Mouse (Mus musculus): ENCODE results near the gene Kcnj8.
"Not testable (repeated sequence)": the region's sequence is repeated elsewhere in the genome, so short reads cannot be mapped to it uniquely, and the experiment has no call there.

Gene Kcnj8

DNA sequence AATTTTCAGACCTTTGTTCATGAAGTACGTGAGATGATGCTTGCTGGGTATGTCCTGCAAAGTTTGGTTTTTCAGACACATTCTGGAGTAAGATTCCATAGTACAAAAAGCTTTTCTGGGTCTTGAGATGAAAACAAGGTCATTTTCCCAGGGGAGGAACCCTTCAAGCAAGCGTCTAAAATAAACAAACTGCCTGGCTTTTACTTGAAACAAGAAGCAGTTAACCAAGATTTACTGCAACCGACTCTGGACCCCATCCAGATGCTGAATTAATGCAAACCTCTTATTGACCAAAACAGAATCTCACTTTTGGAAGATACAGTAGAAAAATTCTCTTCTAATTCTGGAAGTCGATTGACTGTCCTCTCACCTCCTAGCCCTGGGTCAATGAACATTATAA is 20.5 kb downstream of the Kcnj8 start:
- DNase-seq (ENCODE audit: low spot score in 2 of 2) = no peak

DNA sequence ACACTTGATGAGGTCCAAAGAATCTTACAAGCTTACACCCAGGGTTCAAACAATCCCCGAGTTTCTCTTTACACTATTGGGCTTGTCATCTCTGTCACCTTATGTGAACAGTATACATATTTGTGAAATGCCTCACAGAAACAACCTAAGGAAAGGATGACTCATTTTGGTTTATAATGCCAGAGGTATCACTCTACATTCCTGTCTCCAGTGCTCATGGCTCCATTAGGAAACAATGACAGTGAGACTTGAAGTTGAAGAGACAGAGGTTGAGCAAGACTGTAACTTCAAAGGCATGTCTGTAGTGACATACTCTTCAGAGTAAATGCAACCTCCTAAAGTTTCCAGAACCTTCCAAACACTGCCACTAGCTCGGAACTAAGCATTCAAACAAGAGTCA is 23.0 kb downstream of the Kcnj8 start:
- no peak for DNase-seq (ENCODE audit: low spot score in 2 of 2)

DNA sequence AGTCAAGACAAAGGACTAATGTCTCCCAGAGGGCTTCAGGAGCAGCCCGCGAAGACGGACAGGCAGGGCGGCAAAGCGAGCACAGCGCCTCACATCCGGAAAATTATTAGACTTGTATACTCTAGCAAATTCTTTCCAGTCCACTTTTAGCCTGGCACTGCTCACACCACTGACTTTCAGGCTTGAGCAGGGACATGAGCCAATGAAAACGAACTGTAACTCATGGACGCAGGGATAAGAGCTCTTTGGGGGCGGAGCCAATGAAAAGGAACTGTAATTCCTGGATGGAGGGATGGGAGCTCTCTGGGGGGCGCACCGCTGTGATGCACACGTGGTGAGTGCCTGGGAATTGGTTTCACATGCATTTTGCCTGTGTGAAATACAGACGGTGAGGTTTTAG is 26.3 kb downstream of the Kcnj8 start:
- peak; percentile 37 to 56 for DNase-seq (ENCODE audit: low spot score in 2 of 2)

DNA sequence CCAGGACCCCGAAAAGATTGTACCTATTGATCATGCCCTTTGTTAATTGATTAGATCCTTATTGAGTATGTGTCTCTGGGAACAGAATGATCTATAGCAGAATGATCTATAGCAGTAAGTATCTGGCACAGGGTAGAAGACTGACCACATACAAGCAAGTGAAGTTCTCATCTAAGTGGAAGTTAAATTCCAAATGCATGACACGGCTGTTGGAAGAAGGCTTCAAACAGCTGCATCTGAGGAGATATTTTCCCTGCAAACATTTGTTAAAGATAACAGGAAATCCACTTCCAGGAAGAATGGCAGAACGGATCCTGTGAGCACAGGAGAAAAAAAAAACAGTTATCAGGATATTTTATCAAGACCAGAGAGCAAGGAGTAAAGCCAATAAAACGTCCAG is 27.8 kb downstream of the Kcnj8 start:
- DNase-seq (ENCODE audit: low spot score in 2 of 2) = no peak

GRCm38 (mm10) chr6:142542800-142543175 is 28.6 kb downstream of the Kcnj8 start:
- DNase-seq (ENCODE audit: low spot score in 2 of 2) = no peak

DNA sequence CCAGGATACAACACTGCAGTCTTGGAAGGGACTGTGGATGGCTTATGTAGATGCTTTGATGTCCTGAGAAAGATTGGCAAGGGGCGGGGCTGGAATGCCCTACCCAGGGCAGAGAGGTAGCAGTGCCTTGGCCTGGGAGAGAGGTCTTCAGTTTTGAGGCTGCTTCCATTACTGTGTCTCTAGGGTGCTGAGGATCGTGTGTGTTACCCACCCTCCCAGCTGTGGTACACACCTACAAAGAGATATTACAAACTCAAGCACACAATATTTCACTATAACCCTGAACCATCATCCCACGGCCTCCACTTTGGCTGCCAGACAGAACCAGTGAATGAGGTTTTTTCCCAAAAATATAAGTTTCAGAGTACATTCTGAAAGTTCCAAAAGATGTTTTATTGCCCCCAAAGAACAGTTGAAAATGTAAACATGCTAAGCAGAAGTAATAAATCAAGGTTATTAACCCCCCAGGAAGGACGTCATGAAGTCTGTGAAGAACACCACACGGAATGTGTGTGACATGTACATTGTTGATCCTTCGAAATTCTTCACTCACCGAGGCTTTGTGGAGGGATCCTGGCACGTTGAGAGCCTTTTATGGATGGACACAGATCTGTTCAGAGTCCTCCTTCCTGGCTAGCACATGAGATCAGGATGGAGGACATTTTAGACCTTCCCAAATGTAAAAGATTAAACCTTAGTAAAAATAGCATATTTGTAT is 29.2 kb downstream of the Kcnj8 start:
- DNase-seq (ENCODE audit: low spot score in 2 of 2) = no peak

- no peak for DNase-seq (ENCODE audit: low spot score in 2 of 2)
These were observed 30.8 kb downstream of the Kcnj8 start for GRCm38 (mm10) chr6:142540561-142541160.

GRCm38 (mm10) chr6:142540131-142540530 is 31.3 kb downstream of the Kcnj8 start:
- DNase-seq (ENCODE audit: low spot score in 2 of 2) = peak in 1 of 2 experiments; percentile 24

DNA sequence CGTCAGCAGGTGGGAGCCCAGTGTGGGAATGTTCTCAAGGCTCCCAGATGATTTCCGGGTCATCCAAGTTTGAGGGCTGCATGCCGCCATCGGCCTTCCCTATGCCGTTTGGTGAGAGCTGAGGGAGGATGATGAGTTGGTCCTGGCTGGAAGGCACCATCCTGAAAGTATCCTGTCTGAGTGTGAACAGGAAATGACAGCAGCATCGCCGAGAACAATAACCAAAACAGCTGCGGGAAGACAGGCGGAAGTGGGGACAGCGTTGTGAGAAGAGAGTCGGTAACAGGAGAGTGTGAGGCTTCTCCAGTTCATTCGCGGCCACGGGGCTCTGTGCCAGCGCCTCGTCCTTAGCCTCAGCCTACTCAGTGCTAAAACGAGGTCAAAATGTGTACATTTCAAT is 32.9 kb downstream of the Kcnj8 start:
- peak; percentile 42 to 75 for DNase-seq (ENCODE audit: low spot score in 2 of 2)

DNA sequence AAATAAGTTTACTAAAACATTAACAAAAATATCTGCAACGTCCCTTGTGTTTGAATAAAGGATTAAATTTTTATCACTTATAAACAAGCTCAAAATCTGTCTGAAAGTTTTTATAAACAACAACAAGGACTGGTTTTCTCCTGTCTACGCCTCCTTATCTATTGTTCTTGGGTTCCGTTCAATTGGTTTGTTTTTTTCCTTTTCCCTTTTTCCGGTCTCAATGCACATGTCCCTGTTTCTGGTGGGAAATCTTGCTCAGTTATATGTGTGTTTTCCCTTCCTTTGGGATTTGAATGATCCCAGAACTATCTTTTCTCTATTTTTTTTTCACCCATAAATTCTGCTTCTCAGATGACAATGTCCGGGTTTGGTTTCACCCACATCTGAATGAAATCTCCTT is 38.0 kb downstream of the Kcnj8 start:
- peak in 1 of 2 experiments; percentile 38 for DNase-seq (ENCODE audit: low spot score in 2 of 2)

- no peak for DNase-seq (ENCODE audit: low spot score in 2 of 2)
These were observed 38.7 kb downstream of the Kcnj8 start for GRCm38 (mm10) chr6:142532686-142533085.

- no peak for DNase-seq (ENCODE audit: low spot score in 2 of 2)
These were observed 39.3 kb downstream of the Kcnj8 start for GRCm38 (mm10) chr6:142532141-142532540.

GRCm38 (mm10) chr6:142530378-142530777 is 41.0 kb downstream of the Kcnj8 start:
- DNase-seq (ENCODE audit: low spot score in 2 of 2) = no peak

GRCm38 (mm10) chr6:142529680-142530079 is 41.7 kb downstream of the Kcnj8 start:
- DNase-seq (ENCODE audit: low spot score in 2 of 2) = no peak

- DNase-seq (ENCODE audit: low spot score in 2 of 2) = no peak
These were observed 43.4 kb downstream of the Kcnj8 start for GRCm38 (mm10) chr6:142527931-142528562.

GRCm38 (mm10) chr6:142524635-142525308 is 46.6 kb downstream of the Kcnj8 start:
- peak; percentile 21 to 72 for DNase-seq (ENCODE audit: low spot score in 2 of 2)

DNA sequence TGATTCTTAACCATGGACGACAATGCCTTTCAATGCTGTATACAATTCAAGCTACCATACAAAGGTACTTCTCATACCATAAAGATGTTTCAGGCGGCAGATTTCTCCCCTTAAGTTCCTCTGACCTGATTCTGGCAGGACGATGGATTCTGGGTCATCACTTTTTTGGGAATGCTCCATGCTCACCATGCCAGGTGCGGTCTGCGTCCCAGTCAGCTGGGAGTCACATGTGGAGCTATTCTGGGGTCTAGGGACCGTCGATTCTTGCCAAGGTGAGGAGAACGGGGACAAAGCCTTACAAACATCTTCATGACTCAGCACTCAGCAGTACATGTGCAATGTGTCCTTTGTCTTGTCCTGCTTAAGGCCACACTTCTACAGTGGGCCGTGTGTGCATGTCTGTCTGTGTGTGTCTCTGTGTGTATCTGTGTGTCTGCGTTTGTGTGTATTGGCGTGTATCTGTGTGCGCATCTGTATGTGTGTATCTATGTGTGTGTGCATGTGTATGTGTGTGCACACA is 49.8 kb downstream of the Kcnj8 start:
- peak; percentile 58 to 66 for DNase-seq (ENCODE audit: low spot score in 2 of 2)

DNA sequence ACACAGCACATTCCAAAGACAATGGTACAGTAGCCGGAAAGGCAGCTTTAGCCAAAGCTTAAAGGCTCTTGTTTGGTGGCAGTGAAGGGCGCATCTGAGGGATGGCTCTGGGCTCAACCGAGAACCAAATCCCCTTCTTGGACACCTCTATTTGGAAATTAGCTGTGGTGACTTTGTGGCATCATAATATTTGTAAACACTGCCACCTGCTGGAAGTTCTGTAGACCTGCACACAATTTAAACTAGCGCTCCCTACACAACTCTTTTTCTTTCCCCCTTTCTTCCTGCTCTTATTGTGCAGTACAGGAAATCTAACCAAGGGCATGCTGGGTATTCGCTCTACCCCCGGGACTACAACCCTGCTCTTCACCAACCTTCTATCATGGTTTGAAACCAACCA is 52.3 kb downstream of the Kcnj8 start:
- DNase-seq (ENCODE audit: low spot score in 2 of 2) = no peak

GRCm38 (mm10) chr6:142515379-142515778 is 56.0 kb downstream of the Kcnj8 start:
- DNase-seq (ENCODE audit: low spot score in 2 of 2) = not testable (repeated sequence)

- DNase-seq (ENCODE audit: low spot score in 2 of 2) = no peak
These were observed 56.5 kb downstream of the Kcnj8 start for GRCm38 (mm10) chr6:142514912-142515311.
